Mouse (Mus musculus): Measurements from ENCODE around the gene Wipf2.
"Not testable (repeated sequence)": the region's sequence is repeated elsewhere in the genome, so short reads cannot be mapped to it uniquely, and the experiment has no call there.

The Wipf2 gene

GRCm38 (mm10) chr11:98907437-98908173, 44.2 kb downstream of the Wipf2 start, which contains the start of gene Cdc6:
TSS of gene Cdc6 (plus strand) at chr11:98907801.
- peak; percentile 94 for DNase-seq (ENCODE audit: low spot score)

- peak; percentile 62 for DNase-seq (ENCODE audit: low spot score)
Observed at GRCm38 (mm10) chr11:98909654-98910053, 46.2 kb downstream of the Wipf2 start.

- no peak for DNase-seq (ENCODE audit: low spot score)
Observed at GRCm38 (mm10) chr11:98910415-98910814, 47.0 kb downstream of the Wipf2 start.

GRCm38 (mm10) chr11:98911498-98911897, 48.1 kb downstream of the Wipf2 start:
- no peak for DNase-seq (ENCODE audit: low spot score)

- DNase-seq (ENCODE audit: low spot score): no peak
Observed at GRCm38 (mm10) chr11:98914196-98914595, 50.8 kb downstream of the Wipf2 start.

GRCm38 (mm10) chr11:98916376-98916775, 52.9 kb downstream of the Wipf2 start:
- DNase-seq (ENCODE audit: low spot score): not testable (repeated sequence)

- no peak for DNase-seq (ENCODE audit: low spot score)
Observed at GRCm38 (mm10) chr11:98917428-98918005, 54.1 kb downstream of the Wipf2 start.

- no peak for DNase-seq (ENCODE audit: low spot score)
Observed at GRCm38 (mm10) chr11:98918231-98918630, 54.8 kb downstream of the Wipf2 start.

GRCm38 (mm10) chr11:98919009-98919408, 55.6 kb downstream of the Wipf2 start:
- no peak for DNase-seq (ENCODE audit: low spot score)

GRCm38 (mm10) chr11:98921813-98922212, 58.4 kb downstream of the Wipf2 start:
- peak; percentile 50 for DNase-seq (ENCODE audit: low spot score)

GRCm38 (mm10) chr11:98922307-98922706, 58.9 kb downstream of the Wipf2 start:
- DNase-seq (ENCODE audit: low spot score): peak; percentile 66

- not testable (repeated sequence) for DNase-seq (ENCODE audit: low spot score)
Observed at GRCm38 (mm10) chr11:98922851-98923711, 59.6 kb downstream of the Wipf2 start.

GRCm38 (mm10) chr11:98924633-98925175, 61.3 kb downstream of the Wipf2 start:
- no peak for DNase-seq (ENCODE audit: low spot score)

- DNase-seq (ENCODE audit: low spot score): peak; percentile 56
Observed at GRCm38 (mm10) chr11:98925265-98925721, 61.9 kb downstream of the Wipf2 start.

- peak; percentile 49 for DNase-seq (ENCODE audit: low spot score)
Observed at GRCm38 (mm10) chr11:98925868-98926311, 62.5 kb downstream of the Wipf2 start.

GRCm38 (mm10) chr11:98926553-98926952, 63.1 kb downstream of the Wipf2 start:
- no peak for DNase-seq (ENCODE audit: low spot score)

- peak; percentile 27 for DNase-seq (ENCODE audit: low spot score)
Observed at GRCm38 (mm10) chr11:98927438-98928076, 64.1 kb downstream of the Wipf2 start, which contains the start of gene Rara. TSS of gene Rara (plus strand) at chr11:98927818.

- no peak for DNase-seq (ENCODE audit: low spot score)
Observed at GRCm38 (mm10) chr11:98928186-98928893, 64.9 kb downstream of the Wipf2 start.

- DNase-seq (ENCODE audit: low spot score): peak; percentile 21
Observed at GRCm38 (mm10) chr11:98929503-98929902, 66.1 kb downstream of the Wipf2 start.

GRCm38 (mm10) chr11:98930127-98930601, 66.7 kb downstream of the Wipf2 start:
- peak; percentile 24 for DNase-seq (ENCODE audit: low spot score)
